8 mouse cellular contexts compared by ENCODE assay signal in the genomic region with DNA sequence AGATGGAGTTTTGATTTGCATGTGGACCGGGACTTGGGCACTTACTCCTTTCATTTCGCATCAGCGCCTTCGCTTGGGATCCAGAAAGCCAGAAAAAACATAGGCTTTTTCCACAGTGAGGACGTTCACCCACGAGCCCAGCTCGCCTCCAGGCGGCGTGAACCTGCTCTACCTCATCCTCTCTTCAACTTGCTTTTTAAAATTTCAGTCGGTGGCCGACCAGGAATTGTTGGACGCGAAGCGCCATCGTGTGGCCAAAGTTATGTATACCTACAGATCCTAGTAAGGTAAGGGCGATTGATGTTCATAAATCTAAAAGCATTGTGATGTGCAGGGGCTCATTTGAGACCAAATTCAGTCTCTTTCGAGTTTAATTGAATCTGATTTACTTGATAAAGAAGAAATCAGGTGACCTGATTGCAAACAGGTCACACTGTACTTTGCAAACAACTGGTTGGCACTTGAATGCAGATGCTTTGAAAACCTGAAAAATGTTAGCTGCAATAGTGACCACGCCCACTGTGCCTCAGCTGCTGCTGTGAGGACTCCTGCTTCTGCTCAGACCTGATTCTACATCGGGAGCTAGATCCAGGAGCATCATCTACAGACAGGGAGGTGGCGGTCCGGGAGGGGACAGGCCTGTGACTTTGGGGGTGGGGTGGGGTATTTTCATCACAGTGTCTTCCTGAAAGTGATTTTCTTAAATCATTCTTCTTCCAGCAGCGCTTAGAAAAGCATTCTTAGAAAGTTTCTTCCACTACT. TPM values are rescaled to one million over a fixed set of nuclear protein-coding genes. Genes with fewer than 3 reads are reported as not detected.
A peak's percentile ranks its signal among the peaks of the same experiment; 100 is the strongest.
DNase-seq lines count a peak whose midpoint lies in the region; ATAC-seq and TF ChIP-seq lines count a peak whose summit lies in the region.

No protein-coding gene starts in this region.

- peak; percentile 80 for DNase-seq in CD4-positive, CD25-positive, alpha-beta regulatory T cell, adult 2 months (ENCODE audit: low read depth, low spot score)
- DNase-seq in brain, embryonic 14.5 days (ENCODE audit: low read depth), result peak; percentile 96
- peak; percentile 83 for DNase-seq in forebrain, embryonic 10.5 days (ENCODE audit: extremely low spot score, low spot score)
- DNase-seq in kidney, postnatal 0 days (ENCODE audit: low spot score), result peak; percentile 93
- peak; percentile 61 for DNase-seq in liver, embryonic 11.5 days (ENCODE audit: low spot score)
- peak; percentile 30 to 62 for DNase-seq in natural killer cell, adult 2 months (ENCODE audit: low spot score in 2 of 2)
- DNase-seq in splenic B cell, adult 2 months (ENCODE audit: low read depth, low spot score), result peak; percentile 73

- peaks cover 8% of the 10 kb centered on the region; the same call in 1 of the 2 replicates for H3K4me1 ChIP-seq in forebrain, embryonic 10.5 days
- H3K4me1 ChIP-seq in heart, embryonic 14.5 days (ENCODE audit: control insufficient read depth in 2 of 2, insufficient read depth in 2 of 2, low read length in 2 of 2), result peaks cover 8 to 11% of the 10 kb centered on the region in 2 experiments
- H3K4me1 ChIP-seq in kidney, postnatal 0 days (replicated peaks; ENCODE audit: insufficient read depth, low read length), result no peaks in the 10 kb centered on the region
- no peaks in the 10 kb centered on the region for H3K4me1 ChIP-seq in liver, embryonic 11.5 days (replicated peaks; ENCODE audit: control insufficient read depth, insufficient read depth, low read length)

- H3K9ac ChIP-seq in heart, embryonic 14.5 days (ENCODE audit: low read length), result peak overlapping the region; percentile 34; the same call in 1 of the 2 replicates
- H3K9ac ChIP-seq in kidney, postnatal 0 days (ENCODE audit: low read depth, low read length), result no peak overlapping the region
- H3K9ac ChIP-seq in liver, embryonic 11.5 days (ENCODE audit: low read depth, low read length), result no peak overlapping the region

- H3K9me3 ChIP-seq in forebrain, embryonic 10.5 days, result 0 out of 2 replicates have a peak, but pooled peaks cover 3% of the 10 kb centered on the region
- no peaks in the 10 kb centered on the region for H3K9me3 ChIP-seq in heart, embryonic 14.5 days (ENCODE audit: control insufficient read depth, low read length)
- H3K9me3 ChIP-seq in kidney, postnatal 0 days (replicated peaks; ENCODE audit: low read length), result no peaks in the 10 kb centered on the region
- H3K9me3 ChIP-seq in liver, embryonic 11.5 days (ENCODE audit: control insufficient read depth, low read length), result no peaks in the 10 kb centered on the region

- ATAC-seq in heart, embryonic 14.5 days (ENCODE audit: insufficient number of reproducible peaks, insufficient read depth, low FRiP score, low read depth), result peak; percentile 69; the same call in 1 of the 2 replicates
- peak; percentile 21; the same call in 1 of the 2 replicates for ATAC-seq in kidney, postnatal 0 days (replicated peaks; ENCODE audit: low FRiP score, low read depth)
- no peak for ATAC-seq in liver, embryonic 11.5 days (replicated peaks; ENCODE audit: low FRiP score)

- H3K4me2 ChIP-seq in heart, embryonic 14.5 days (ENCODE audit: low read length), result peak overlapping the region; percentile 55
- peak overlapping the region; percentile 45 for H3K4me2 ChIP-seq in kidney, postnatal 0 days (ENCODE audit: low read length)
- H3K4me2 ChIP-seq in liver, embryonic 11.5 days, result peak overlapping the region; percentile 2; the same call in 1 of the 2 replicates

- H3K27ac ChIP-seq in forebrain, embryonic 10.5 days, result no peak overlapping the region
- H3K27ac ChIP-seq in heart, embryonic 14.5 days (replicated peaks in 1 of 2; ENCODE audit: control insufficient read depth in 1 of 2, insufficient read depth in 1 of 2, low read depth in 2 of 2, low read length in 2 of 2), result no peak overlapping the region
- no peak overlapping the region for H3K27ac ChIP-seq in kidney, postnatal 0 days
- H3K27ac ChIP-seq in liver, embryonic 11.5 days (ENCODE audit: low read depth, low read length), result no peak overlapping the region

- no peak overlapping the region; the same call in 1 of the 2 replicates for H3K4me3 ChIP-seq in forebrain, embryonic 10.5 days
- peak overlapping the region in 1 of 2 experiments; percentile 18; a peak in 1 of 4 replicates for H3K4me3 ChIP-seq in heart, embryonic 14.5 days (ENCODE audit: control insufficient read depth in 1 of 2, insufficient read depth in 1 of 2, low read depth in 1 of 2, low read length in 2 of 2)
- no peak overlapping the region for H3K4me3 ChIP-seq in kidney, postnatal 0 days (replicated peaks; ENCODE audit: low read depth, low read length)
- no peak overlapping the region for H3K4me3 ChIP-seq in liver, embryonic 11.5 days (ENCODE audit: low read depth, low read length)

- 21% methylated on average over 22 of the region's 22 CpGs for WGBS in forebrain, embryonic 10.5 days
- WGBS in heart, embryonic 14.5 days, result 17% methylated on average over 22 of the region's 22 CpGs
- 16% methylated on average over 22 of the region's 22 CpGs for WGBS in kidney, postnatal 0 days
- 19% methylated on average over 22 of the region's 22 CpGs for WGBS in liver, embryonic 11.5 days

- peak; percentile 89 for TF ChIP-seq CTCF in brain, embryonic 14.5 days (IDR thresholded peaks at IDR 0.05; ENCODE audit: borderline replicate concordance, extremely low read depth, insufficient read depth, insufficient read length)
- peak; percentile 96 for TF ChIP-seq CTCF in kidney, postnatal 0 days (IDR thresholded peaks at IDR 0.05; ENCODE audit: low read depth)

- no peaks in the 10 kb centered on the region for H3K36me3 ChIP-seq in forebrain, embryonic 10.5 days (replicated peaks)
- H3K36me3 ChIP-seq in heart, embryonic 14.5 days (ENCODE audit: control insufficient read depth, insufficient read depth, low read length), result no peaks in the 10 kb centered on the region
- no peaks in the 10 kb centered on the region for H3K36me3 ChIP-seq in kidney, postnatal 0 days (ENCODE audit: insufficient read depth, low read length)
- no peaks in the 10 kb centered on the region for H3K36me3 ChIP-seq in liver, embryonic 11.5 days (ENCODE audit: control insufficient read depth, insufficient read depth, low read length)
- H3K36me3 ChIP-seq in splenic B cell, adult 2 months (ENCODE audit: control insufficient read depth, insufficient read depth, low read length, poor library complexity, severe bottlenecking), result no peaks in the 10 kb centered on the region

- no peak for TF ChIP-seq POLR2A in brain, embryonic 14.5 days (IDR thresholded peaks at IDR 0.05; ENCODE audit: borderline replicate concordance, extremely low read depth, insufficient read depth, insufficient read length, poor library complexity, severe bottlenecking)

- no peaks in the 10 kb centered on the region for H3K27me3 ChIP-seq in forebrain, embryonic 10.5 days (ENCODE audit: poor library complexity, severe bottlenecking)
- no peaks in the 10 kb centered on the region for H3K27me3 ChIP-seq in heart, embryonic 14.5 days (ENCODE audit: control insufficient read depth, insufficient read depth, low read length)
- no peaks in the 10 kb centered on the region for H3K27me3 ChIP-seq in kidney, postnatal 0 days (ENCODE audit: insufficient read depth, low read length)
- H3K27me3 ChIP-seq in liver, embryonic 11.5 days (replicated peaks; ENCODE audit: control insufficient read depth, insufficient read depth, low read length), result no peaks in the 10 kb centered on the region
- no peaks in the 10 kb centered on the region for H3K27me3 ChIP-seq in splenic B cell, adult 2 months (ENCODE audit: control insufficient read depth, insufficient read depth, low read length, poor library complexity, severe bottlenecking)

RNA-seq across cellular contexts. Expression of a gene that starts 1.5 kb away (rescaled TPM):
- 1.1 and 2.0 TPM in 2 replicates for polyA plus RNA-seq in brain, embryonic 14.5 days (2012; rRNA removed)
- 0.06 TPM in 1 of 2 replicates, not detected in the other for polyA plus RNA-seq in forebrain, embryonic 10.5 days (2016; fragmentation: Nextera tagmentation; extraction: Ambion mirVana)
- polyA plus RNA-seq in heart, embryonic 14.5 days (2014; fragmentation: Nextera tagmentation; extraction: Ambion mirVana), result 0.08 and 0.20 TPM in 2 replicates
- not detected in 2 replicates for polyA plus RNA-seq in kidney, postnatal 0 days (2015; fragmentation: Nextera tagmentation; extraction: Ambion mirVana)
- 0.16 TPM in 1 of 2 replicates, not detected in the other for polyA plus RNA-seq in liver, embryonic 11.5 days (2014; fragmentation: Nextera tagmentation; extraction: Ambion mirVana)

Comparison
In these comparisons a context has a peak if more than half of its experiments do, and no peak if none do; other contexts are left out.
1. DNase-seq: peak in every context shown above with its lines; median percentile 96 in brain, embryonic 14.5 days; 93 in kidney, postnatal 0 days; 83 in forebrain, embryonic 10.5 days; 80 in CD4-positive, CD25-positive, alpha-beta regulatory T cell, adult 2 months; 73 in splenic B cell, adult 2 months; 61 in liver, embryonic 11.5 days; 46 in natural killer cell, adult 2 months.
2. H3K4me2 ChIP-seq: peak in every context shown above with its lines; median percentile 55 in heart, embryonic 14.5 days; 45 in kidney, postnatal 0 days; 2 in liver, embryonic 11.5 days.